Mouse (Mus musculus) megakaryocyte, embryonic 14.5 days (primary cell): ENCODE data around the gene Yif1a. TPM values are rescaled to one million over a fixed set of nuclear protein-coding genes. Genes with fewer than 3 reads are reported as not detected.

ENCODE experiments used
- H3K27me3 ChIP-seq: replicated peaks from 2 replicates; pipeline ENCODE3; 2012; ENCODE audit warnings: inconsistent platforms
- H3K36me3 ChIP-seq: replicated peaks from 2 replicates; pipeline ENCODE3; 2012; ENCODE audit warnings: low read length, inconsistent platforms, mixed read lengths
- H3K4me1 ChIP-seq: 2 replicates; pipeline ENCODE4 v1.6.1; 2012; ENCODE audit warnings: inconsistent platforms
- H3K4me3 ChIP-seq: replicated peaks from 2 replicates; pipeline ENCODE3; 2012; ENCODE audit warnings: moderate library complexity, mild to moderate bottlenecking, inconsistent platforms
- H3K9me3 ChIP-seq: 2 replicates; pipeline ENCODE4 v1.6.1; 2012; ENCODE audit warnings: inconsistent platforms
- FLI1 ChIP-seq: IDR thresholded peaks from 2 replicates; pipeline ENCODE4 v1.6.1; 2012; ENCODE audit warnings: low read length, inconsistent platforms, mixed read lengths
- GATA1 ChIP-seq: IDR thresholded peaks from 3 replicates; pipeline ENCODE4 v1.6.1; 2012; ENCODE audit warnings: mixed read lengths, low read length, inconsistent platforms, borderline replicate concordance
- polyA plus RNA-seq: library from polyadenylated mRNA; stranded (reverse); fragments of >175 nt; gene quantifications from 2 replicates; pipeline ENCODE4 v1.2.3, GENCODE M21; 2012; ENCODE audit warnings: low replicate concordance; ENCODE audit not compliant: insufficient read depth

Gene Yif1a
- polyA plus RNA-seq, 1 experiment: 25.6 TPM

DNA sequence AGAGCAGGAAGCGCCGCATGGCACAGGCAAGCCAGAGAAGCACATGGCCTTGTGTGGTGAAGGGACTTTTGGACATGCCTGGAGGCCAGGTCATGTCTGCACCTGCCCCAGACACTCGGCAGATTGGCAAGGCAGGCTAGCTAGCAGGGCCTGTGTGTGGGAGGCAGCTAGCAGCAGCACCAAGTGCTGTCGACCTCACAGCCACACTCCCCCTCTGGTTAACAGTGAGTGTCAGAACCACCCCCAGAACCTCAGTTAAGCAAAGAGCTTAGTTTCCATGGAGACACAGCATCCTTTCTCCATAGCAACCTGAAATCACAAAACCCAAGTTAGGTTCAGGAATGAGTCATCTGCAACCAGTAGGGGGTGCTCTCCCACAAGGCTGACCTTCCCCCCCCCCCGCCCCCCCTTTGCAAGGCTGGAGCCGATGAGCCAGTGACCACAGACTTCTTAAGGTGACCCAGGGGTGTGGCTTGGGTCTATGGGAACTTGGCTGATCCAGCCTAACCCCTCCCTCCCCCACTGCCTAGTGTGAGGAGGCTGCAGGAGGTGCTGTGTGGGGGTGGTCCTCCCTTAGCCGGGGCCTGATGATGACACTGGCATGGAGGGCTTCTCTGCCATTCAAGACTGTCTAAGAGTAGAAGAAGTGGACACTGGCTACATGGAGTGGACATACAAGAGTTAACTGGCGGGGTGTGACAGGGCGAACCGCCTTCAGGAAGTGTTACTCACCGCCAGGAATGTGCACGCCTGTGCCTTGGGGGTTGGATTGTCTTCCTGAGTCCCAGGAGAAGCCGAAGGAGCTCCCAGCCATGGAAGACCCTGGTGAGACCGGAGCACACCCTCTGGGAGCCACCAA, 38.1 kb upstream of the Yif1a start, which contains the start of gene Rin1:
TSS of gene Rin1 (plus strand) at position 435 of the 859 bp plus-strand sequence.
- Histone ChIP-seq H3K36me3 (peaks cover 49% of the 10 kb centered on the region), H3K4me3 (peak within 1 kb of the TSS; percentile 40), H3K9me3 (no peaks in the 10 kb centered on the region), H3K4me1 (peaks cover 45% of the 10 kb centered on the region), H3K27me3 (peaks cover 42% of the 10 kb centered on the region)
- TF ChIP-seq GATA1: no peak
- no peak for TF ChIP-seq FLI1

DNA sequence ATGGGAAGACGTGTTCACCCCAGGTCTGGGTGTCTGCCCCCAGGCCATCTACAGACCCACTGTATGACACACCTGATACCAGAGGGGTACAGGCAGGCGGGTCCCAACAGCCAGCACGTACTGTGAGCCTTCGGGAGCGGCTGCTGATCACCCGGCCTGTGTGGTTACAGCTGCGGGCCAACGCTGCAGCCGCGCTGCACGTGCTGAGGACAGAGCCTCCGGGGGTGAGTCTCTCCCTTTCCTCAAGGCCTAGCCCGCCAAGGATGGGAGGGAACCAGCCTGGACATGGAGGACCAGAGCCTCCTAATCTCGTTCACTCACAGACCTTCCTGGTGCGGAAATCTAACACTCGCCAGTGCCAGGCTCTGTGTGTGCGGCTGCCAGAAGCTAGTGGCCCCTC, 37.3 kb upstream of the Yif1a start:
- Histone ChIP-seq H3K4me3 (no peak overlapping the region), H3K9me3 (no peaks in the 10 kb centered on the region), H3K36me3 (peaks cover 41% of the 10 kb centered on the region), H3K4me1 (peaks cover 39% of the 10 kb centered on the region), H3K27me3 (peaks cover 47% of the 10 kb centered on the region)
- TF ChIP-seq GATA1 (no peak), FLI1 (no peak)

- H3K4me1 ChIP-seq: peaks cover 43% of the 10 kb centered on the region
- peaks cover 36% of the 10 kb centered on the region for H3K36me3 ChIP-seq
- H3K4me3 ChIP-seq: no peak overlapping the region
- no peak for TF ChIP-seq FLI1
- H3K9me3 ChIP-seq: no peaks in the 10 kb centered on the region
- H3K27me3 ChIP-seq: peaks cover 47% of the 10 kb centered on the region
These were observed 36.8 kb upstream of the Yif1a start for GRCm38 (mm10) chr19:5051515-5051914.

GRCm38 (mm10) chr19:5052166-5052822, 36.0 kb upstream of the Yif1a start:
- no peak for TF ChIP-seq GATA1
- no peak for TF ChIP-seq FLI1
- H3K9me3 ChIP-seq: no peaks in the 10 kb centered on the region
- H3K4me3 ChIP-seq: no peak overlapping the region
- peaks cover 51% of the 10 kb centered on the region for H3K4me1 ChIP-seq
- peaks cover 49% of the 10 kb centered on the region for H3K27me3 ChIP-seq
- H3K36me3 ChIP-seq: peaks cover 29% of the 10 kb centered on the region

- Histone ChIP-seq H3K4me3 (no peak overlapping the region), H3K9me3 (no peaks in the 10 kb centered on the region), H3K36me3 (peaks cover 23% of the 10 kb centered on the region), H3K27me3 (peaks cover 49% of the 10 kb centered on the region), H3K4me1 (peaks cover 57% of the 10 kb centered on the region)
- TF ChIP-seq FLI1 (no peak), GATA1 (no peak)
These were observed 35.5 kb upstream of the Yif1a start for GRCm38 (mm10) chr19:5052853-5053252.

GRCm38 (mm10) chr19:5053909-5054308, 34.4 kb upstream of the Yif1a start:
- H3K9me3 ChIP-seq: no peaks in the 10 kb centered on the region
- H3K27me3 ChIP-seq: peaks cover 49% of the 10 kb centered on the region
- H3K4me1 ChIP-seq: peaks cover 64% of the 10 kb centered on the region
- H3K36me3 ChIP-seq: peaks cover 12% of the 10 kb centered on the region
- TF ChIP-seq GATA1 (no peak), FLI1 (no peak)
- no peak overlapping the region for H3K4me3 ChIP-seq

DNA sequence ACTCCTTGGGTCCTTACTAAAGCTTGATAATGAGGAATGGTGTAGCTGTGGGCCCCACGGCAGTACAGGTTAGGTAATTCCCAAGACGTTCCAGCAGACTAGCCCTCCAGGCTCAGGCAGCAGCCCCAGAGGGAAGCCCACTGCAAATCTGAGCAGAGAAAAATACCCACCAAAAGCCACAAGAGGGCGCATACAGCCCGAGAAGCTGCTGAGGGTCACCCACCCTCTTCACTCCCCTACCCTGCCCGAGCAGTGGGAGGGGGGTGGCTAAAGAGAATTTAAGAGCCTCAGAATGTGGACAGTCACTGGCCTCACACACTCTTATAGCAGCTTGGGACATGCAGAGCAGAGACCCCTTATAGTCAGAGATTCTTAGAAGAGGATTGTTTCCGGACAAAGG, 32.1 kb upstream of the Yif1a start:
- Histone ChIP-seq H3K9me3 (no peaks in the 10 kb centered on the region), H3K36me3 (no peaks in the 10 kb centered on the region), H3K4me1 (peaks cover 69% of the 10 kb centered on the region), H3K27me3 (peaks cover 44% of the 10 kb centered on the region), H3K4me3 (no peak overlapping the region)
- no peak for TF ChIP-seq GATA1
- no peak for TF ChIP-seq FLI1

GRCm38 (mm10) chr19:5057876-5058775, 30.2 kb upstream of the Yif1a start:
- TF ChIP-seq GATA1: no peak
- no peak for TF ChIP-seq FLI1
- Histone ChIP-seq H3K27me3 (peaks cover 34% of the 10 kb centered on the region), H3K4me3 (no peak overlapping the region), H3K4me1 (peaks cover 58% of the 10 kb centered on the region), H3K36me3 (no peaks in the 10 kb centered on the region), H3K9me3 (no peaks in the 10 kb centered on the region)

- peak overlapping the region; percentile 13 for H3K4me3 ChIP-seq
- H3K4me1 ChIP-seq: peaks cover 54% of the 10 kb centered on the region
- no peak for TF ChIP-seq FLI1
- no peak for TF ChIP-seq GATA1
- peaks cover 25% of the 10 kb centered on the region for H3K27me3 ChIP-seq
- no peaks in the 10 kb centered on the region for H3K9me3 ChIP-seq
- no peaks in the 10 kb centered on the region for H3K36me3 ChIP-seq
These were observed 29.3 kb upstream of the Yif1a start for GRCm38 (mm10) chr19:5058801-5059771.
